Comparison of ENCODE assay signal across 15 mouse cellular contexts in genomic region chr5:5194562-5195221, GRCm38 (mm10).
"Had no signal": no experiment of that assay in that cellular context is flagged by ENCODE, and none has a peak within 500 bp of the region (broad histone marks: within the 10 kb centered on the region; RNA-seq: fewer than 3 reads in every experiment).

No protein-coding gene starts in this region.

- H3K4me3 ChIP-seq: midbrain, embryonic 10.5 days; midbrain, embryonic 12.5 days; myocyte; neural tube, embryonic 13.5 days; neural tube, embryonic 15.5 days had no signal

- H3K27ac ChIP-seq: liver, embryonic 14.5 days; midbrain, embryonic 10.5 days; midbrain, embryonic 12.5 days; neural tube, embryonic 13.5 days; neural tube, embryonic 15.5 days had no signal

- H3K9ac ChIP-seq: liver, embryonic 14.5 days; lung, embryonic 14.5 days; midbrain, embryonic 12.5 days; neural tube, embryonic 13.5 days; neural tube, embryonic 15.5 days had no signal

- H3K36me3 ChIP-seq: midbrain, embryonic 10.5 days; midbrain, embryonic 12.5 days; neural tube, embryonic 13.5 days had no signal

- H3K9me3 ChIP-seq: midbrain, embryonic 10.5 days; midbrain, embryonic 12.5 days; neural tube, embryonic 13.5 days; neural tube, embryonic 15.5 days had no signal

- H3K4me2 ChIP-seq: lung, embryonic 14.5 days; midbrain, embryonic 12.5 days; neural tube, embryonic 13.5 days; neural tube, embryonic 15.5 days had no signal

- DNase-seq: lung, adult 18-20 months; lung, embryonic 14.5 days; lung, postnatal 10 days; lung, postnatal 4 days; midbrain, embryonic 14.5 days; right cerebral cortex, postnatal 14 days; thymus, adult 18-20 months; thymus, postnatal 14 days; thymus, postnatal 36 days had no signal

- H3K27me3 ChIP-seq: midbrain, embryonic 12.5 days; neural tube, embryonic 13.5 days; neural tube, embryonic 15.5 days had no signal

- H3K4me1 ChIP-seq: midbrain, embryonic 10.5 days; midbrain, embryonic 12.5 days; neural tube, embryonic 13.5 days; neural tube, embryonic 15.5 days had no signal
